Mouse (Mus musculus) ES-E14 (cell line): ENCODE measurements around the gene Olfr1360. TPM values are rescaled to one million over a fixed set of nuclear protein-coding genes. Genes with fewer than 3 reads are reported as not detected.
"Not testable (repeated sequence)": the region's sequence is repeated elsewhere in the genome, so short reads cannot be mapped to it uniquely, and the experiment has no call there.

Experiments
- DNase-seq: peaks from one replicate; pipeline ENCODE4 v3.0.0-alpha.2; 2013; ENCODE audit warnings: low read depth, low spot score
- H3K27ac ChIP-seq: 2 replicates; pipeline ENCODE4 v1.5.1; 2012; ENCODE audit warnings: low read depth, mild to moderate bottlenecking, low read length, moderate library complexity, mixed read lengths; ENCODE audit not compliant: poor library complexity, insufficient read depth, severe bottlenecking
- H3K36me3 ChIP-seq: 2 replicates; pipeline ENCODE4 v1.6.1; 2012; ENCODE audit warnings: mild to moderate bottlenecking, low read length, moderate library complexity, mixed read lengths; ENCODE audit not compliant: control insufficient read depth, poor library complexity, insufficient read depth, severe bottlenecking
- H3K4me1 ChIP-seq, 2 experiments: fragments of 150-350 bp in 1 of 2; sonication (generic) in 1 of 2; 2 replicates each; pipeline ENCODE4 v1.6.1; 2012; ENCODE audit warnings: low read length in 2 of 2, mild to moderate bottlenecking in 1 of 2, mixed read lengths in 1 of 2; ENCODE audit not compliant: control insufficient read depth in 2 of 2, insufficient read depth in 2 of 2, poor library complexity in 1 of 2
- H3K4me3 ChIP-seq, 2 experiments: fragments of 150-350 bp in 1 of 2; sonication (generic) in 1 of 2; 2 replicates each; pipeline ENCODE4 v1.5.1; 2012; ENCODE audit warnings: low read length in 2 of 2, low read depth in 1 of 2, mild to moderate bottlenecking in 1 of 2, mixed read lengths in 1 of 2; ENCODE audit not compliant: insufficient read depth in 1 of 2, poor library complexity in 1 of 2, severe bottlenecking in 1 of 2
- H3K9ac ChIP-seq: 2 replicates; pipeline ENCODE4 v1.6.1; 2012; ENCODE audit warnings: low read depth, mild to moderate bottlenecking, low read length, mixed read lengths; ENCODE audit not compliant: poor library complexity, insufficient read depth, severe bottlenecking
- H3K9me3 ChIP-seq: fragments of 150-350 bp; sonication (generic); 2 replicates; pipeline ENCODE4 v1.6.1; 2012; ENCODE audit warnings: low read depth, mild to moderate bottlenecking, low read length; ENCODE audit not compliant: control insufficient read depth, insufficient read depth
- CHD2 ChIP-seq: IDR thresholded peaks from 2 replicates; pipeline ENCODE4 v1.6.1; 2014; ENCODE audit warnings: mild to moderate bottlenecking, low read depth, low read length, inconsistent platforms
- MAFK ChIP-seq: IDR thresholded peaks from 2 replicates; pipeline ENCODE4 v1.6.1; 2014; ENCODE audit warnings: mild to moderate bottlenecking, low read depth, low read length, inconsistent platforms; ENCODE audit not compliant: insufficient read depth
- in situ Hi-C, 2 experiments: fragments of 600-800 bp; cut with MboI; formaldehyde crosslinking; loops; one replicate each; pipeline ENCODE4 v1.15.1; 2025; ENCODE audit warnings: low sequenced_read_pairs in 2 of 2, inconsistent platforms in 1 of 2; ENCODE audit not compliant: unreplicated experiment in 2 of 2
- total RNA-seq: library from RNA; depleted of rRNA; stranded (reverse); fragments of 300-350 nt; gene quantifications from 2 replicates; pipeline ENCODE4 v1.2.3, GENCODE M21; 2012

The Olfr1360 gene
- total RNA-seq, 1 experiment: not detected

DNA sequence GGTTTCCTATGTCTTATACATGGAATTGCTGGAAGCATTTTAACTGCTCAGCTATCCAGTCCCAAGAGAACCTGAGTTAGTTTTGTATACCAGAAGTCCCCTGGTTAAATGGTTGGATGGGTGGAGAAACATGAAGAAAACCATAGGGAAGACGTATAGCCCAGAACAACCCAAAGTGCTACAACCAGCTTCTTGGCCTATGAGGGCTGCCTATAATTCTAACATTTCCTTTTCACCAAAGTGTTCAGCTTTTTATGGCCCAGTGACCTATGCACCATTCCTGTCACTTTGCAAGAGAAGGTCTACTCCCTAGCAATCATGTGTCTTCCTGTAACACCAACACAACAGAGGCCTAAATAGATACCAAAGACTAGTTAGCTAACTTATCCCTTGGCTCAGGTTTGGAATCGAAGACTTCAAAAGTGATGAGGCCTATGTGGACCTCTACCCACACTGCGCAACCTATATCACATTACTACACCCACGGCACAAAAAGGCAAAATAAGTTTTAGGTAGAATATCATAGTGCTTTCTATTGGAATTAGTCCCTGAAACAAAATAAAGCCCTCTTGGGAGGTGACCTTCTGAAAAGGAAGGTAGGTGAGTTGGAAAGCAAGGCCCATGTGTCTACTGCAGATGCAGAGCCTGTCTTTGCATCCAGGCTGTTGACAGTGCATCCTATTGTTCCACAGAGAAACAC lies 41.3 kb upstream of the Olfr1360 start:
- no peak for DNase-seq
- H3K4me1 ChIP-seq: no peaks in the 10 kb centered on the region
- H3K9me3 ChIP-seq: no peaks in the 10 kb centered on the region
- H3K4me3 ChIP-seq: peak overlapping the region; percentile 2 to 63
- H3K36me3 ChIP-seq: no peaks in the 10 kb centered on the region
- H3K27ac ChIP-seq: peak overlapping the region; percentile 79; the same call in 1 of the 2 replicates
- in situ Hi-C loops: loop anchor here in 1 of 2 experiments (25.0 kb wide), 1 partner anchor 556 kb away; no protein-coding TSS in a partner anchor
- no peak for TF ChIP-seq MAFK
- TF ChIP-seq CHD2: 0 out of 2 replicates have a peak, but pooled peaks have one; percentile 37
- peak overlapping the region; percentile 79; the same call in 1 of the 2 replicates for H3K9ac ChIP-seq

DNA sequence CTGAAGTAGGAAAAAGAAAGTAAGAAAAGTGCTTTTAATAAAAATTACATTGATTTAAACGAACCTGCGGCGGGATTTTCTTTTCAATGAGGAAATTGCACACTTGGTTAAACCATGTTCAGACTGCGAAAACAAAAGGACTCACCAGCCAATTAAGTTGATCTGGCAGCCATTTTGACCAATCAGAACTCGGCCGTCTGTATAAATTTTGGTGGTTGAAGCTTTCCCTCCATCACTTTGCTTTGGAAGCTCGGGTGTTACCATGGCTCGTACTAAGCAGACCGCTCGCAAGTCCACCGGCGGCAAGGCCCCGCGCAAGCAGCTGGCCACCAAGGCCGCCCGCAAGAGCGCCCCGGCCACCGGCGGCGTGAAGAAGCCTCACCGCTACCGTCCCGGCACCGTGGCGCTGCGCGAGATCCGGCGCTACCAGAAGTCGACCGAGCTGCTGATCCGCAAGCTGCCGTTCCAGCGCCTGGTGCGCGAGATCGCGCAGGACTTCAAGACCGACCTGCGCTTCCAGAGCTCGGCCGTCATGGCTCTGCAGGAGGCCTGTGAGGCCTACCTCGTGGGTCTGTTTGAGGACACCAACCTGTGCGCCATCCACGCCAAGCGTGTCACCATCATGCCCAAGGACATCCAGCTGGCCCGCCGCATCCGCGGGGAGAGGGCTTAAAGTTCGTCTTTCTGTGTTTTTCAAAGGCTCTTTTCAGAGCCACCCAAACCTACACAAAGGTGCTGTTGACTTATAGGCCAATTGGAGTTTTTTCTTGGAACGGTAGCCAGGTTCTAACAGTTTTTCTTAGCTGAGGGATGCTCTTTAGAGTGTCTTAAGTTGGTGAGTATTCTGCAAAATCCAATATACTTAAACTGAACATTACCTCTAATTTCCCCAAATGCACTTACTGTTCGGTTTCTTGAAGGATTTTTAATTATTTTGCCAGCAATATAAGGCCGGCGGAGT lies 40.5 kb upstream of the Olfr1360 start, which contains the start of gene Hist1h3h:
TSS of gene Hist1h3h (plus strand) at position 263 of the 961 bp plus-strand sequence.
- in situ Hi-C loops: loop anchor here in 1 of 2 experiments (25.0 kb wide), 1 partner anchor 555 kb away; no protein-coding TSS in a partner anchor
- DNase-seq: peak; percentile 91
- Histone ChIP-seq H3K9ac (peak within 1 kb of the TSS; percentile 90), H3K27ac (peak within 1 kb of the TSS; percentile 79), H3K4me3 (peak within 1 kb of the TSS; percentile 51 to 77)
- not testable (repeated sequence) for H3K36me3 ChIP-seq, H3K4me1 ChIP-seq, H3K9me3 ChIP-seq
- TF ChIP-seq CHD2: peak; percentile 43

DNA sequence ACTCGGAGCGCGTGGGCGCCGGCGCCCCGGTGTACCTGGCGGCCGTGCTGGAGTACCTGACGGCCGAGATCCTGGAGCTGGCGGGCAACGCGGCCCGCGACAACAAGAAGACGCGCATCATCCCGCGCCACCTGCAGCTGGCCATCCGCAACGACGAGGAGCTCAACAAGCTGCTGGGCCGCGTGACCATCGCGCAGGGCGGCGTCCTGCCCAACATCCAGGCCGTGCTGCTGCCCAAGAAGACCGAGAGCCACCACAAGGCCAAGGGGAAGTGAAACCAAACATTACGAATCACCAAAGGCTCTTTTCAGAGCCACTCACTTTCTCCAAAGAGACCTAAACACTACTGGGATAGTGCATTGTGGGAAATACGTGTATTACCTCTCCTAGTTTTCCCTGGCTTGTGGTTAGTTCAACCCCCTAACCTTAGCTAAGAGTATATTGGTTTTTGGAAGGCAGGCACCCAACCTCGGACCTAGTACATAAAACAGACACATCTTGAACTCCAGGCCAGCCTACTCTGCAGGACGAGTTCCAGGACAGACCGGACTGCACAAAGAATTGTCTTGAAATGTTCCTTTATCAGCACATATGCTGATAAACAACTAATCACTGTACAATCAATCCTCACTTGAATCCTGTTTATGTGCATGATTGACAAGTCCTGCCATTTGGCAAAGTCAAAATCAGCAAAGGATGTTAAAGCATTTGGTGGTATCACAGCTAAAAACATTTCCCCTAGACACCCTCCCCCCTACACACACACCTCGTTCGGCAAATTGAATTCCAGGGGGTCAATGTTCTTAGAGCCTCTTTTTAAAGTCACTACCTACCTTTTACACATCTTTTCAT lies 39.6 kb upstream of the Olfr1360 start:
- not testable (repeated sequence) for H3K36me3 ChIP-seq, DNase-seq, H3K9me3 ChIP-seq, H3K4me1 ChIP-seq
- Histone ChIP-seq H3K4me3 (peak overlapping the region; percentile 51 to 77), H3K9ac (peak overlapping the region; percentile 90), H3K27ac (peak overlapping the region; percentile 79)
- in situ Hi-C loops: loop anchor here in 1 of 2 experiments (25.0 kb wide), 1 partner anchor 554 kb away; no protein-coding TSS in a partner anchor

DNA sequence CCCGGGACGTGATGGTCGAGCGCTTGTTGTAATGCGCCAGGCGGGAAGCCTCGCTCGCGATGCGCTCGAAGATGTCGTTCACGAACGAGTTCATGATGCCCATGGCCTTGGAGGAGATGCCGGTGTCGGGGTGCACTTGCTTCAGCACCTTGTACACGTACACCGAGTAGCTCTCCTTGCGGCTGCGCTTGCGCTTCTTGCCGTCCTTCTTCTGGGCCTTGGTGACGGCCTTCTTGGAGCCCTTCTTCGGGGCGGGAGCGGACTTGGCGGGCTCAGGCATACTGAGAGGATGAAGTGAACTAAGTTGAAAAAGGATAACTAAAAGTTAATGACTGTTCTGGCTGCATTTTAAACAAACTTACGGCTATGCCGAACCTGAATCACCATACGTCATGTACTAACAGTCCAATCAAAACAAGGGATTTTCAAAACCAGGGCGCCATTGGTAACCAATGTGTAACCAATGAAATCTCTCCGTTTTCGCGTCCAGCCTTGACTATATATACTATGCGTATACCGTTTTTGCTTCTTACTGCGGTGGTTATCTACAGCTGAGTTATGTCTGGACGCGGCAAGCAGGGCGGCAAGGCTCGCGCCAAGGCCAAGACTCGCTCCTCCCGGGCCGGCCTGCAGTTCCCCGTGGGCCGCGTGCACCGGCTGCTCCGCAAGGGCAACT lies 38.8 kb upstream of the Olfr1360 start, which contains the start of the genes Hist1h2bl and Hist1h2ai:
TSS of gene Hist1h2bl (minus strand) at position 280 of the 676 bp plus-strand sequence.
TSS of gene Hist1h2ai (plus strand) at position 559 of the 676 bp plus-strand sequence.
- peak within 1 kb of the TSS; percentile 52 to 77 for H3K4me3 ChIP-seq
- peak; percentile 85 for DNase-seq
- not testable (repeated sequence) for H3K36me3 ChIP-seq, H3K4me1 ChIP-seq, H3K9me3 ChIP-seq
- H3K9ac ChIP-seq: peak within 1 kb of the TSS; percentile 90
- peak within 1 kb of the TSS; percentile 80 for H3K27ac ChIP-seq
- TF ChIP-seq CHD2: peak; percentile 73; the same call in 1 of the 2 replicates
- in situ Hi-C loops: loop anchor here in 1 of 2 experiments (25.0 kb wide), 1 partner anchor 554 kb away; no protein-coding TSS in a partner anchor
